Mouse (Mus musculus): ENCODE results near the gene Lpp. TPM values are rescaled to one million over a fixed set of nuclear protein-coding genes. Genes with fewer than 3 reads are reported as not detected.

Lpp gene
- total RNA-seq, 2 experiments from 2014 or later: 6.9 to 7.5 TPM

- no peak for TF ChIP-seq CTCF (IDR thresholded peaks at IDR 0.05)
- intact Hi-C loops (cut with DNase I): no loop called here
- no peak overlapping the region for H3K27ac ChIP-seq
- H3K4me3 ChIP-seq: no peak overlapping the region
- DNase-seq (ENCODE audit: extremely low spot score in 1 of 2, low spot score in 2 of 2): no peak
Measured at GRCm38 (mm10) chr16:24376478-24376877, 16.8 kb upstream of the Lpp start.

GRCm38 (mm10) chr16:24390596-24390995, 2.7 kb upstream of the Lpp start:
- peak in 1 of 2 experiments; percentile 15 for DNase-seq (ENCODE audit: extremely low spot score in 1 of 2, low spot score in 2 of 2)
- no peak for TF ChIP-seq CTCF (IDR thresholded peaks at IDR 0.05)
- intact Hi-C loops (cut with DNase I): loop anchor here (5.0 kb wide), 1 partner anchor 672 kb away; no protein-coding TSS in a partner anchor
- no peak overlapping the region for H3K4me3 ChIP-seq
- no peak overlapping the region for H3K27ac ChIP-seq

- DNase-seq (ENCODE audit: extremely low spot score in 1 of 2, low spot score in 2 of 2): no peak
- Histone ChIP-seq H3K4me3 (no peak overlapping the region), H3K27ac (no peak overlapping the region)
- intact Hi-C loops (cut with DNase I): loop anchor here (5.0 kb wide), 1 partner anchor 671 kb away; no protein-coding TSS in a partner anchor
- no peak for TF ChIP-seq CTCF (IDR thresholded peaks at IDR 0.05)
Measured at GRCm38 (mm10) chr16:24391111-24391510, 2.2 kb upstream of the Lpp start.

GRCm38 (mm10) chr16:24391901-24392300, 1.4 kb upstream of the Lpp start:
- TF ChIP-seq CTCF (IDR thresholded peaks at IDR 0.05): no peak
- DNase-seq (ENCODE audit: extremely low spot score in 1 of 2, low spot score in 2 of 2): no peak
- Histone ChIP-seq H3K27ac (no peak overlapping the region), H3K4me3 (no peak overlapping the region)
- intact Hi-C loops (cut with DNase I): loop anchor here (2.0 to 5.0 kb wide), 2 partner anchors 403 to 670 kb away; partner anchors contain the start of genes Bcl6 and Gm37419

DNA sequence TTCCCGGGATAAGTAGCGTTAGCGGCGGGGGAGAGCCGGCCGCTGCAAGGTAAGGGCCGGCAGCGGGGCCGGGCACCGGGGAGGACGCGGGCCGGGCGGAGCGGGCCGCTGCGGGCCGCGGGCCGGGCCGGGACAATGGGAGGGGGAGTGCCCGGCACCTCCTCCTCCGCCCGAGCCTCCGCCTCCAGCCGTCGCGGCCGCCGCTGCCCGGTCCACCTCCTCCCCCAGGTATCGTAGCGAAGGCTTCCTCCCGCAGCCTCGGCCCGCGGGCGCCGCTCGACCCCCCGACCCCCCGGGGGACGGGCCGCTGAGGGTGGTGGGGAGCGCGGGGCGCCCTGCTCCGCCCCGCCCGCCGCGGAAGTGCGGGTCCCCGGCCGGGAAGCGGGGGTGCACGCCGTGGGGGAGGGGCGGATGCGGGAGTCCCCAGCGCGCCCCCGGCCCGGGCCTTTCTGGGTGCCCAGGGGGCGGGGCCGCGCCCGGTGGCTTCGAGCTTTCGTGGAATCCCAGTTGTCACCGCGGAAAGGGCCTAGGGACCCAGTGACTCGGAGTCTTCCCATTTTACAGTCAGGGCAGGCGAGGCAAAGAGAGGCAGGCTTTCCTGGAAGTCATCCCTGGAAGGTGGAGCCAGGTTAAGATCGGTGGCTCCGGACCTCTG, 376 bp downstream of the Lpp start:
- peak overlapping the region; percentile 81 for H3K27ac ChIP-seq
- TF ChIP-seq CTCF (IDR thresholded peaks at IDR 0.05): no peak
- peak overlapping the region; percentile 81 for H3K4me3 ChIP-seq
- intact Hi-C loops (cut with DNase I): loop anchor here (2.0 to 5.0 kb wide), 2 partner anchors 405 to 669 kb away; partner anchors contain the start of genes Bcl6 and Gm37419
- peak; percentile 29 to 35 for DNase-seq (ENCODE audit: extremely low spot score in 1 of 2, low spot score in 2 of 2)

DNA sequence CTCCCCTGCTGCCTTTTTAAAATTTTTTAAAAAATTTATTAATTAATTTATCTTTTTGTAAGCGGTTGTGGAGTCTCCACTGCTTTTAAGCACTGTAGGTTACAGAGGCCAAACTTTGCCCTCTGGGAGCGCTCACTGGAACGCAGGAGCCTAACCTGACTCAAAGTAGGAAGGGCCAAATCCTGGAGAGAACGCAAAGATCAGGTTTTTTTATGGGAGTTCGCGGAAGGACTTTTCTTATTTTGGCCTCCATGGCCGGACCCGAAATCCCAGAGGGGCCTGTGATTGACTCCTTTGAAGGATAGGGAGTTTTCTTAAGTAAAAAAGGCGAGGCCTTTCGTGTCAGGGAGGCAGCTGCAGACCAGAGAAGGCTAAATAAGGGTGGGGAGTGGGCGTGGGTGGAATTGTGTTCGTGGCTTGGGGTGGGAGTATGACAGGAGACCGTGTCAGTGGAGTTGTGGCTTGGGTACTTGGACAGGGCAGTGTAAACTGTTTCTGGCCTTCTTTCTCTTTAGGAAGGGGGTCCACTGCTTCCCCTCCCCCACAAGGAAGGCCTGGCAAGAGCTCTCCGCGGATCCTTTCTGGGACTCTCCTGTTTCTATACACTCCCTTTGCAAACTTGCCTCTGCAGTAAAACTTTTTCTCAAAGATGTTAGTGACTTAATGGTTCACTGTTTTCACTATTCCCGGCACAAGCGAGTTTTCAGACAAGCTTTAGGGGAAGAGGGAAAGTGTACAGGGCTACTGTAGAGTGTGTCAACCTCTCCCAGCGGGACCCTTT, 1.1 kb downstream of the Lpp start:
- peak overlapping the region; percentile 81 for H3K4me3 ChIP-seq
- no peak overlapping the region for H3K27ac ChIP-seq
- intact Hi-C loops (cut with DNase I): loop anchor here (5.0 kb wide), 1 partner anchor 668 kb away; no protein-coding TSS in a partner anchor
- no peak for DNase-seq (ENCODE audit: extremely low spot score in 1 of 2, low spot score in 2 of 2)
- TF ChIP-seq CTCF (IDR thresholded peaks at IDR 0.05): no peak

- no peak for TF ChIP-seq CTCF (IDR thresholded peaks at IDR 0.05)
- Histone ChIP-seq H3K27ac (no peak overlapping the region), H3K4me3 (no peak overlapping the region)
- DNase-seq (ENCODE audit: extremely low spot score in 1 of 2, low spot score in 2 of 2): no peak
- intact Hi-C loops (cut with DNase I): no loop called here
Measured at GRCm38 (mm10) chr16:24395100-24395499, 1.8 kb downstream of the Lpp start.

DNA sequence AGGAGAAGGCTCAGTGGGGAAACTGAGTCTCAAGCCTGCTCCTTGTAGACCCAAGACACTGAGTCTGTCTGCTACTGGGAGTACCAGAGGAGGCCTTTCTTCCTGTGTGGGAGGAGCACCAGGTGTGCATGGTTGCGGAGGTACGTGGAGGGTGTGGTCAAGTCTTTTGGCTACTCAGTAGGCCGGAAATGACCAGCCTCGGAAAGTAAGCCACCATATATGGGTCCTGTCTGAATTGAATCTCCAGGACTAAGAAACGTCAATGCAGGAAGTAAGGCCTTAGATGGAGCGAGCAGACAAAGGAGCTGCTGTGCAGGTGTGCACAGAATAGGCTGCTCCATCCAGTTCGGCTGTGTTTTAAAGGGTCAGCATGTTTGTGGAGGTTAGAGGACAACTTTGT, 3.2 kb downstream of the Lpp start:
- H3K4me3 ChIP-seq: no peak overlapping the region
- intact Hi-C loops (cut with DNase I): no loop called here
- no peak overlapping the region for H3K27ac ChIP-seq
- no peak for DNase-seq (ENCODE audit: extremely low spot score in 1 of 2, low spot score in 2 of 2)
- TF ChIP-seq CTCF (IDR thresholded peaks at IDR 0.05): no peak

DNA sequence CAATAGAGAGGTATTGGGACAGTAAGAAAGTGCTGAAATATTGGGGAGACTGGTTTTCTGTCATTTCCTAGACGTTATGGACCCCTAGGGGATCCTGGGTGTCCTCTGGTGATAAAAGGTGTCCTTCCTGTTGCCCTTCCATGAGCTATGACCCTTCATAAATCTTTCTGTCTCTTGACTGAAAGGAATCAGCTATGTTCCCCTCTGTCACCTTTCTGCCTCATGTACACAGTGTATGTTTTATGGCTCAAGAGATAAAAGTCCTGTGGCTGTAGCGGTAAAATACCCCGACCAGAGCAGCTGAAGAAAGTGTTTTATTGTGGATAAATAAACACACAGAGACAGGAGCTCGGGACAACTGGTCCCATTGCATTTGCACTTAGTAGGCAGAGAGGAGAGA, 5.2 kb downstream of the Lpp start:
- no peak for TF ChIP-seq CTCF (IDR thresholded peaks at IDR 0.05)
- Histone ChIP-seq H3K27ac (no peak overlapping the region), H3K4me3 (no peak overlapping the region)
- intact Hi-C loops (cut with DNase I): no loop called here
- DNase-seq (ENCODE audit: extremely low spot score in 1 of 2, low spot score in 2 of 2): no peak

GRCm38 (mm10) chr16:24398893-24399292, 5.6 kb downstream of the Lpp start:
- Histone ChIP-seq H3K4me3 (no peak overlapping the region), H3K27ac (no peak overlapping the region)
- TF ChIP-seq CTCF (IDR thresholded peaks at IDR 0.05): no peak
- intact Hi-C loops (cut with DNase I): no loop called here
- no peak for DNase-seq (ENCODE audit: extremely low spot score in 1 of 2, low spot score in 2 of 2)

GRCm38 (mm10) chr16:24399524-24399923, 6.2 kb downstream of the Lpp start:
- Histone ChIP-seq H3K27ac (no peak overlapping the region), H3K4me3 (no peak overlapping the region)
- intact Hi-C loops (cut with DNase I): no loop called here
- no peak for TF ChIP-seq CTCF (IDR thresholded peaks at IDR 0.05)
- no peak for DNase-seq (ENCODE audit: extremely low spot score in 1 of 2, low spot score in 2 of 2)

- TF ChIP-seq CTCF (IDR thresholded peaks at IDR 0.05): no peak
- Histone ChIP-seq H3K4me3 (no peak overlapping the region), H3K27ac (no peak overlapping the region)
- intact Hi-C loops (cut with DNase I): no loop called here
- DNase-seq (ENCODE audit: extremely low spot score in 1 of 2, low spot score in 2 of 2): no peak
Measured at GRCm38 (mm10) chr16:24400776-24401175, 7.5 kb downstream of the Lpp start.

Measured in left cerebral cortex, adult 2 months (tissue).